Mouse (Mus musculus): ENCODE results near the gene 4933427I04Rik.
A peak's percentile ranks its signal among the peaks of the same experiment; 100 is the strongest.

Gene 4933427I04Rik

DNA sequence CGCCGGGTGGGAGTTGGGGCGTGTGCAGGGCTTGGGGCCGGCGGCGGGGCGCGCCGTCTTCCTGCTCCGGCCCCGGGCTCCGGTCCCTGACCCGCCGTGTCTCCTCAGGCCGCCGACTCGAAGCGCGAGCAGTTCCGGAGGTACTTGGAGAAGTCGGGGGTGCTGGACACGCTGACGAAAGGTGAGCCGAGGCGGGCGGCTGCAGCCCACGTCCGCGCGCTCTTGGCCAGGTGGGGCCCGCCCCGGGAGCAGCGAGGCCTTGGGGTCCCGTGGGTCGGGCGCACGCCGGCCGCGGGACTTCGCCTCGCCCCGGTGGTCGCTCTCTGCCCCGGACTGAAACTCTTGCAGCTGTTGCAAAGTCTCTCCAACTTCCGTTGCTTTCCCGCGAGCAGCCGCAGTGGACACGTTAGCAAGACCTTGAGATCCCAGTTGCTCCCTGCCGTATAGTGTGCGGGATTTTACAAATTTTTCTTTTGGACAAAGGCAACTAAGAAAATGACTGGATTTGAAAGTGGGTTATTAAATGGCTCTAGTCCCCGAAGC, 45.7 kb downstream of the 4933427I04Rik start:
- TF ChIP-seq GATA4 (IDR thresholded peaks at IDR 0.05; ENCODE audit: insufficient replicate concordance, low read length), result no peak

DNA sequence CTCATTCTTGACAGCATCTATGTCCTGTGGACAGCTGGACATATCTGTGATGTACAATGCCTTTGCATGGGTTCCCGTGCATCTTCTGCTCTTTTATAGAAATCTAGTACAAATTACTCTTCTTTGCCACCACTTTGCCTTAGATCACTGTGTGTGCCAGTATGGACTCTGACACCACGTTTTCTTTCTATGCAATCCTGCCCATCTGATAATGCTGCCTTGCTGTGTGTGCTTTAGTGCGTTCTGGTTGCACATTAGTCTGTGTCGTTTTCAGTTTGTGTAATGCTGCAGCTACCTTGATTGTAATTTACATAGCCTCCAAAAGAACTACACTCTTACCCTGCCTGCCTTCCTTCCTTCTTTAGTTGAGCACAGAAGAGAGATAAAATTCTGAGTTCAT, 52.0 kb downstream of the 4933427I04Rik start:
- peak; percentile 92 for TF ChIP-seq GATA4 (IDR thresholded peaks at IDR 0.05; ENCODE audit: insufficient replicate concordance, low read length)

DNA sequence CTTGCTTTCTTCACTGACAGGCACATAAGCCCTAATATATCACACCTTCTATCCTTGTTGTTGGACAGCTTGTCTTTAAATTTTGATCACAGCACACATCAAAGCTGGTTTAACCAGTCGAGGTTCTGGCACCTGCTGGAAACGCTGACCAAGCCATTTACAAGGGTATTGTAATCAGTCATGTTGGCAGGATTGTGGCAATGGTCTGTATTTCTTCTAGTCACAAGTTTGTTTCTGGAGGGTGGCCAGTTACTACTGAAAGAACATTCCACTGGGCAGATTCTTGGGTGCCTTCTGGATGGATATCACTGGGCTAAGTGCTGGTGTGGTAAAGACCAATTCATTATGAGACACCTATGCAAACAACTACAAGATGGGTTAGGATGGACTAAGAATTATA, 53.0 kb downstream of the 4933427I04Rik start:
- TF ChIP-seq GATA4 (IDR thresholded peaks at IDR 0.05; ENCODE audit: insufficient replicate concordance, low read length), result no peak

Measured in liver, adult (tissue).